Mouse (Mus musculus) lung, adult 2 months (tissue): ENCODE measurements around the gene Gm20388.

Experiments used
- CTCF ChIP-seq: fragments of 200-500 bp; IDR thresholded peaks from 2 replicates; pipeline ENCODE4 v1.5.1; 2011; ENCODE audit warnings: mild to moderate bottlenecking, low read length, control low read depth; ENCODE audit not compliant: insufficient read depth
- POLR2A ChIP-seq: fragments of 200-500 bp; IDR thresholded peaks from 2 replicates; pipeline ENCODE4 v1.6.1; 2011; ENCODE audit warnings: low read depth, mild to moderate bottlenecking, control low read depth, low read length, borderline replicate concordance; ENCODE audit errors: extremely low read depth

DNA sequence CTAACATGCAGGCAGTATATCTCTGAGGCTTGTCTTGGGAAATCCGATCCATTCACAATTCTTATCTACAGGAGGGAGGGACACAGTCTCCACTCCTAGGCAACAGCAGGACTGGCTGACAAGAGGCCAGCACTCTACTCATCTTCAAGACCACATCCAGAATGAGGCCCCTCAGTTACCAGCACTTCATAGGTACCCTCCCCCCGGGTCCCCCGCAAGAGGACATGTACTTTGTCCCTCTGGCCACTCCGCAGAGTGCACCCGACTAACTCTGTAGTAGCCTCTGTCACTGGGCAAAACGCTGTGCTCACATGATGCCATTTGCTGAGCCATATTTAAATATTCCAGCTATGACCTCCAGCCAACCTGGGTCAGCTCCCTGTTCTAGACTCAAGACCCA is 1887.8 kb downstream of the Gm20388 start:
- no peak for TF ChIP-seq POLR2A
- no peak for TF ChIP-seq CTCF
